Mouse (Mus musculus): ENCODE data around the gene Ackr3.

GRCm38 (mm10) chr1:90214021-90214420, 10.2 kb downstream of the Ackr3 start:
- TF ChIP-seq EP300 (IDR thresholded peaks at IDR 0.05) (no peak), CTCF (IDR thresholded peaks at IDR 0.05) (no peak)
